ENCODE assay signal across 7 mouse cellular contexts in the genomic region with DNA sequence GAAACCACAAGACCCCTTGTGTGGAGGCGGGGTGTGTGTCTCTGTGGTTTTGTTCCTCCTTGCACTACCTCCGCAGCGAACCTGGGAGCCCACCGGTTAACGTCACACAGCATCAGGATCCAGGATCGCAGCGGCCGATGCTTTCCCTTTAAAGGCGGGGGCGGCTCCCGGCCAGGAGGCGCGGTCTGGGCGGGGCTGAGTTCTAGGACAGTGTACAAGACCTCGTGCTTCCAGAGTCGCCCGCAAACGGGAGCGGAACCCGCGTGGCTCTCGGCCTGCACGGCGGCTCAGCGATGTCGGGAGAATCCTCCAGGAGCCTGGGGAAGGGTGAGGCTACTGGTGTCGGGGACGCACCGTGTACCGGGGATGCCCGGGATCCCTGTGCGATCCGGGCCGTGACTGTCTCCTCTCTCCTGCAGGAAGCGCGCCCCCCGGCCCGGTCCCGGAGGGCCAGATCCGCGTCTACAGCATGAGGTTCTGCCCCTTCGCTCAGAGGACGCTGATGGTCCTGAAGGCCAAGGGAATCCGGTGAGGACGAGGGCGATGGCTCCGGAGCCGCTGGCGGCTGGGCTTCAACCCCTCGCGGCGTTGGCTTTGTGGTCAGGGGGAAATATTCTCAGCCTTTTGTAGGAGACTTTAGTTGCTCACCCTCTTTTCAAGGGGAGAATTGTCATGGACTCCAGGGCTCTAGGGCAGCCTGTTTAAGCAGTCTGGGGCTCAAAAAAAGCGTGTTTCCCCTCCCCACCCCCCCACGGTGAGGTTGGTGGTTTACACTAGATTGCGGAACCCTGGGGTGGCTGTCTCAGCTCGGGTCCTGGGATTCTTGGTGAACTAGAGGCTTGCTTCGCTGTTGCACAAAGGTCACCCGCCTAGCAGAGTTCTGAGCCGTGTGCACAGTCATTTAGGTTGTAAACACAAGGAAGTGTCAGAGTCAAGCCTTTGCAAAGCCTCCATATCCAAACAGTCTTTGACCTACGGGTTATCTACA. TPM values are rescaled to one million over a fixed set of nuclear protein-coding genes. Genes with fewer than 3 reads are reported as not detected.
DNase-seq lines count a peak whose midpoint lies in the region; ATAC-seq lines count a peak whose summit lies in the region.

TSS of gene Gsto1 (plus strand) at position 175 of the 988 bp plus-strand sequence.

- no peaks in the 10 kb centered on the region for H3K27me3 ChIP-seq in embryonic facial prominence, embryonic 11.5 days (ENCODE audit: control insufficient read depth, insufficient read depth, low read length)
- H3K27me3 ChIP-seq in limb, embryonic 10.5 days (ENCODE audit: low read depth, poor library complexity, severe bottlenecking) = no peaks in the 10 kb centered on the region
- H3K27me3 ChIP-seq in midbrain, embryonic 12.5 days = peaks cover 16% of the 10 kb centered on the region

- peak; percentile 94 for ATAC-seq in embryonic facial prominence, embryonic 11.5 days (replicated peaks; ENCODE audit: insufficient number of reproducible peaks, low FRiP score, low TSS enrichment, low read depth)
- ATAC-seq in midbrain, embryonic 12.5 days (ENCODE audit: low FRiP score, low read depth) = peak; percentile 96

- DNase-seq in adrenal gland, postnatal 14 days = peak; percentile 95
- peak; percentile 94 for DNase-seq in embryonic facial prominence, embryonic 11.5 days (ENCODE audit: low spot score)
- DNase-seq in heart, adult 11 months = peak; percentile 99
- peak; percentile 92 for DNase-seq in kidney, adult 18-20 months
- DNase-seq in limb, embryonic 10.5 days (ENCODE audit: low spot score) = peak; percentile 93
- DNase-seq in skeletal muscle tissue, adult 2 months (ENCODE audit: low read depth, low spot score) = peak; percentile 64

- under 1% methylated on average over 59 of the region's 60 CpGs for WGBS in embryonic facial prominence, embryonic 11.5 days
- under 1% methylated on average over 60 of the region's 60 CpGs for WGBS in limb, embryonic 10.5 days
- WGBS in midbrain, embryonic 12.5 days = under 1% methylated on average over 60 of the region's 60 CpGs

- peak within 1 kb of the TSS; percentile 93 for H3K4me2 ChIP-seq in embryonic facial prominence, embryonic 11.5 days (ENCODE audit: low read depth, low read length)
- H3K4me2 ChIP-seq in midbrain, embryonic 12.5 days (replicated peaks) = peak within 1 kb of the TSS; percentile 99

- peak within 1 kb of the TSS; percentile 72 for H3K4me3 ChIP-seq in embryonic facial prominence, embryonic 11.5 days (ENCODE audit: low read depth, low read length)
- peak within 1 kb of the TSS; percentile 79 for H3K4me3 ChIP-seq in limb, embryonic 10.5 days
- peak within 1 kb of the TSS; percentile 69 for H3K4me3 ChIP-seq in midbrain, embryonic 12.5 days

- H3K4me1 ChIP-seq in embryonic facial prominence, embryonic 11.5 days (ENCODE audit: control insufficient read depth, insufficient read depth, low read length) = no peaks in the 10 kb centered on the region; the same call in 1 of the 2 replicates
- peaks cover 29% of the 10 kb centered on the region for H3K4me1 ChIP-seq in limb, embryonic 10.5 days
- peaks cover 11% of the 10 kb centered on the region for H3K4me1 ChIP-seq in midbrain, embryonic 12.5 days

- no peaks in the 10 kb centered on the region; the same call in 1 of the 2 replicates for H3K36me3 ChIP-seq in embryonic facial prominence, embryonic 11.5 days (replicated peaks; ENCODE audit: control insufficient read depth, insufficient read depth, low read depth, low read length)
- H3K36me3 ChIP-seq in limb, embryonic 10.5 days = peaks cover 28% of the 10 kb centered on the region
- no peaks in the 10 kb centered on the region for H3K36me3 ChIP-seq in midbrain, embryonic 12.5 days

- peak within 1 kb of the TSS; percentile 81 for H3K9ac ChIP-seq in embryonic facial prominence, embryonic 11.5 days (replicated peaks; ENCODE audit: low read length)
- H3K9ac ChIP-seq in midbrain, embryonic 12.5 days (replicated peaks) = peak within 1 kb of the TSS; percentile 74

- no peaks in the 10 kb centered on the region for H3K9me3 ChIP-seq in embryonic facial prominence, embryonic 11.5 days (replicated peaks; ENCODE audit: control insufficient read depth, low read length)
- no peaks in the 10 kb centered on the region for H3K9me3 ChIP-seq in limb, embryonic 10.5 days (replicated peaks)
- no peaks in the 10 kb centered on the region for H3K9me3 ChIP-seq in midbrain, embryonic 12.5 days

- H3K27ac ChIP-seq in embryonic facial prominence, embryonic 11.5 days (replicated peaks; ENCODE audit: low read depth, low read length) = peak within 1 kb of the TSS; percentile 85
- H3K27ac ChIP-seq in limb, embryonic 10.5 days = peak within 1 kb of the TSS; percentile 92
- no peak within 1 kb of the TSS for H3K27ac ChIP-seq in midbrain, embryonic 12.5 days (replicated peaks)

RNA-seq across cellular contexts. Expression of gene Gsto1, which starts in this region (rescaled TPM):
- 151 and 169 TPM in 2 replicates for total RNA-seq in adrenal gland, postnatal 14 days (2021)
- 183 and 196 TPM in 2 replicates for polyA plus RNA-seq in embryonic facial prominence, embryonic 11.5 days (2014; fragmentation: Nextera tagmentation; extraction: Ambion mirVana)
- polyA plus RNA-seq in limb, embryonic 10.5 days (2016; fragmentation: Nextera tagmentation; extraction: Ambion mirVana) = 241 and 258 TPM in 2 replicates
- polyA plus RNA-seq in midbrain, embryonic 12.5 days (2016; fragmentation: Nextera tagmentation; extraction: Ambion mirVana) = 66.4 and 77.5 TPM in 2 replicates
